Mouse (Mus musculus): Measurements from ENCODE around the gene Hspbp1.

The Hspbp1 gene

GRCm38 (mm10) chr7:4668506-4668905 is 16.4 kb downstream of the Hspbp1 start:
- DNase-seq (ENCODE audit: low spot score in 2 of 2) = no peak

GRCm38 (mm10) chr7:4666871-4667270 is 18.0 kb downstream of the Hspbp1 start:
- DNase-seq (ENCODE audit: low spot score in 2 of 2) = no peak

GRCm38 (mm10) chr7:4663742-4664141 is 21.1 kb downstream of the Hspbp1 start:
- DNase-seq (ENCODE audit: low spot score in 2 of 2) = no peak

- no peak for DNase-seq (ENCODE audit: low spot score in 2 of 2)
These were observed 21.7 kb downstream of the Hspbp1 start for GRCm38 (mm10) chr7:4663179-4663578.

- no peak for DNase-seq (ENCODE audit: low spot score in 2 of 2)
These were observed 24.9 kb downstream of the Hspbp1 start for GRCm38 (mm10) chr7:4659911-4660443.

GRCm38 (mm10) chr7:4658912-4659551 is 25.8 kb downstream of the Hspbp1 start, which contains the start of gene Ppp6r1:
Ppp6r1 (minus strand) TSS chr7:4659019.
- peak; percentile 94 to 96 for DNase-seq (ENCODE audit: low spot score in 2 of 2)

- no peak for DNase-seq (ENCODE audit: low spot score in 2 of 2)
These were observed 26.6 kb downstream of the Hspbp1 start for GRCm38 (mm10) chr7:4658128-4658907.

- no peak for DNase-seq (ENCODE audit: low spot score in 2 of 2)
These were observed 27.2 kb downstream of the Hspbp1 start for GRCm38 (mm10) chr7:4657521-4658127.

GRCm38 (mm10) chr7:4656818-4657217 is 28.1 kb downstream of the Hspbp1 start:
- no peak for DNase-seq (ENCODE audit: low spot score in 2 of 2)

- no peak for DNase-seq (ENCODE audit: low spot score in 2 of 2)
These were observed 29.0 kb downstream of the Hspbp1 start for GRCm38 (mm10) chr7:4655916-4656315.

- no peak for DNase-seq (ENCODE audit: low spot score in 2 of 2)
These were observed 29.5 kb downstream of the Hspbp1 start for GRCm38 (mm10) chr7:4655393-4655792.

GRCm38 (mm10) chr7:4654221-4654620 is 30.6 kb downstream of the Hspbp1 start:
- no peak for DNase-seq (ENCODE audit: low spot score in 2 of 2)

GRCm38 (mm10) chr7:4653780-4654179 is 31.1 kb downstream of the Hspbp1 start:
- no peak for DNase-seq (ENCODE audit: low spot score in 2 of 2)

- DNase-seq (ENCODE audit: low spot score in 2 of 2) = no peak
These were observed 31.5 kb downstream of the Hspbp1 start for GRCm38 (mm10) chr7:4653351-4653750.

GRCm38 (mm10) chr7:4652726-4653125 is 32.1 kb downstream of the Hspbp1 start:
- DNase-seq (ENCODE audit: low spot score in 2 of 2) = no peak

- DNase-seq (ENCODE audit: low spot score in 2 of 2) = no peak
These were observed 33.3 kb downstream of the Hspbp1 start for GRCm38 (mm10) chr7:4651581-4651980.

GRCm38 (mm10) chr7:4647992-4648391 is 36.9 kb downstream of the Hspbp1 start:
- no peak for DNase-seq (ENCODE audit: low spot score in 2 of 2)

- DNase-seq (ENCODE audit: low spot score in 2 of 2) = no peak
These were observed 37.6 kb downstream of the Hspbp1 start for GRCm38 (mm10) chr7:4647291-4647690.

GRCm38 (mm10) chr7:4646806-4647205 is 38.1 kb downstream of the Hspbp1 start:
- no peak for DNase-seq (ENCODE audit: low spot score in 2 of 2)

- no peak for DNase-seq (ENCODE audit: low spot score in 2 of 2)
These were observed 41.6 kb downstream of the Hspbp1 start for GRCm38 (mm10) chr7:4643225-4643624.

- DNase-seq (ENCODE audit: low spot score in 2 of 2) = no peak
These were observed 42.9 kb downstream of the Hspbp1 start for GRCm38 (mm10) chr7:4641956-4642355.

GRCm38 (mm10) chr7:4641155-4641554 is 43.7 kb downstream of the Hspbp1 start:
- no peak for DNase-seq (ENCODE audit: low spot score in 2 of 2)

- DNase-seq (ENCODE audit: low spot score in 2 of 2) = no peak
These were observed 48.7 kb downstream of the Hspbp1 start for GRCm38 (mm10) chr7:4636179-4636578.
